Mouse (Mus musculus): ENCODE data around the gene Tas1r3. TPM values are rescaled to one million over a fixed set of nuclear protein-coding genes. Genes with fewer than 3 reads are reported as not detected.
A peak's percentile ranks its signal among the peaks of the same experiment; 100 is the strongest.

Tas1r3 gene
- polyA plus RNA-seq, 1 experiment from 2014 or later = 0.48 TPM

DNA sequence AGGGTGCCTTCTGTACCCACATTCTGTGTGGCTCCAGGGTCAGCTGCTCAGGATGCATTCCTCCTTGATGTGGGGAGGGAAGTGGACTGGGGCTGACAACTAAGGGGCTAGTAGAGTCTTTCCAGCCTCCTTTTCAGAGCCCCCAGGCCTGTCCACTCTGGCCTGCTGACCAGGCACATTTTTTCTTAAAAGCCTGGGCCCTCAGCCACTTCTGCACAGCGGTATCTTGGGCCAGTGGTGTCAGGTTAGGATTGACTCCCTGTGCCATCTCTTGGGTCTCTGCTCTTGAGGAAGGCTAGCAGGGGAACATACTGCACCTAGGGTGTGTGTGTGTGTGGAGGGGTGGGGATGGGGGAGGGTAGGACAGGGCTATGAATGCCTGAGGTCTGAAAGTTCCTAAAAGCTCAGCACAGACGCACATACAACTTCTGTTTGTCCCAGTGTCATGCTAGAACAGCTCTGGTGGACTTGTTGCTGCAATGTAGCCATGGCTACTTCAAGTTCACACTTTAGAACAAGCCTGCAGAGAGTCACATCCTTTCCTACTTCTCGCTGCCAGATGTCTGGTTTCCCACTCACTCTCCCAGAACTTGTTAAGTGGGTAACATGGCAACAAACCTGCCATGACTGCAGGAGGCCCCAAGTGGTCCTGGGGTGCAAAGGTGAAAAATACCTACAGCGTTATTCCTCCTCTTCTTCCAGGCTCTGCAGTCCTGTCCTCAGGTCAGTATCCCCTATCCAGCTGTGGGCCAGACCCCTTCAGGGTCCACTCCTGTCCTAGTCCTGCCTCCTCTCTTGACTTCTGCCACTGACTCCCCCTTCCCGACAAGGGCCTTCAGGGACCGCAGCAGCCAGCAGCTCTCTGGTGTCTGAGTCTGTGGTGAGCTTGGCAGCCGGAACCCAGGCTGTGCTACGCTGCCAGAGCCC, 22.8 kb downstream of the Tas1r3 start:
- H3K4me3 ChIP-seq (ENCODE audit: low read depth, low read length) = peak overlapping the region; percentile 40
- 6% methylated on average over 8 of the region's 8 CpGs for WGBS
- H3K9me3 ChIP-seq (ENCODE audit: control insufficient read depth, low read length) = no peaks in the 10 kb centered on the region
- no peak for DNase-seq (ENCODE audit: low spot score)
- peak overlapping the region; percentile 57 for H3K4me2 ChIP-seq (ENCODE audit: low read depth)
- H3K27ac ChIP-seq (ENCODE audit: low read depth, low read length) = no peak overlapping the region
- H3K9ac ChIP-seq (ENCODE audit: low read length) = peak overlapping the region; percentile 46
- H3K27me3 ChIP-seq (ENCODE audit: control insufficient read depth, insufficient read depth, low read length) = peaks cover 7% of the 10 kb centered on the region
- 0 out of 2 replicates have a peak, but pooled peaks have one; percentile 8 for ATAC-seq (ENCODE audit: insufficient read depth, low FRiP score, low TSS enrichment)
- H3K36me3 ChIP-seq (ENCODE audit: control insufficient read depth, insufficient read depth, low read length) = peaks cover 2% of the 10 kb centered on the region; the same call in 1 of the 2 replicates
- peaks cover 23% of the 10 kb centered on the region for H3K4me1 ChIP-seq (ENCODE audit: control insufficient read depth, insufficient read depth, low read length)

DNA sequence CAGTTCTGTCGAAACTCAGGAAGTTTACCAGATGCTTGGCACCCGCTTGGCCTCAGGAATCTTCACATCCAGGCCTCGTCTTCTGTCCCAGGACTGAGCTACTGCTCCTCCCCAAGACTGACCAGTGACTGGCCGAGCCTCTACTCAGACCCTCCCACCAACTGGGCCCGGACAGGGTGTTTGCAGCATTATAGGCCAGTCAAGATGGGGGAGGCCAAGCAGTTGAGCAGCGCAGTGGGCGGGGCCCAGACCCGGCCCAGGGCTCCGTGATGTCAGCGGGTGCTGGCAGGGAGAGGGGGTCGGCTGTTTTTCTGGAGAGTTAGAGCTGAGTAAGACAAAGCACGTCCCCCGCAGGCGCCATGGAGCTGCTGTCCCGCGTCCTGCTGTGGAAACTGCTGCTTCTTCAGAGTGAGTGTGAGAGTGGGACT, 23.7 kb downstream of the Tas1r3 start, which contains the start of gene Mxra8:
Gene Mxra8 (plus strand): TSS at position 198 of the 428 bp plus-strand sequence.
- Histone ChIP-seq H3K4me3 (ENCODE audit: low read depth, low read length) (peak within 1 kb of the TSS; percentile 40), H3K27ac (ENCODE audit: low read depth, low read length) (no peak within 1 kb of the TSS; the same call in 1 of the 2 replicates), H3K9ac (ENCODE audit: low read length) (peak within 1 kb of the TSS; percentile 46), H3K4me2 (ENCODE audit: low read depth) (peak within 1 kb of the TSS; percentile 57), H3K9me3 (ENCODE audit: control insufficient read depth, low read length) (no peaks in the 10 kb centered on the region), H3K27me3 (ENCODE audit: control insufficient read depth, insufficient read depth, low read length) (peaks cover 7% of the 10 kb centered on the region), H3K4me1 (ENCODE audit: control insufficient read depth, insufficient read depth, low read length) (peaks cover 23% of the 10 kb centered on the region), H3K36me3 (ENCODE audit: control insufficient read depth, insufficient read depth, low read length) (peaks cover 2% of the 10 kb centered on the region; the same call in 1 of the 2 replicates)
- DNase-seq (ENCODE audit: low spot score) (peak; percentile 82), ATAC-seq (ENCODE audit: insufficient read depth, low FRiP score, low TSS enrichment) (peak; percentile 77)
- WGBS = under 1% methylated on average over 16 of the region's 16 CpGs

DNA sequence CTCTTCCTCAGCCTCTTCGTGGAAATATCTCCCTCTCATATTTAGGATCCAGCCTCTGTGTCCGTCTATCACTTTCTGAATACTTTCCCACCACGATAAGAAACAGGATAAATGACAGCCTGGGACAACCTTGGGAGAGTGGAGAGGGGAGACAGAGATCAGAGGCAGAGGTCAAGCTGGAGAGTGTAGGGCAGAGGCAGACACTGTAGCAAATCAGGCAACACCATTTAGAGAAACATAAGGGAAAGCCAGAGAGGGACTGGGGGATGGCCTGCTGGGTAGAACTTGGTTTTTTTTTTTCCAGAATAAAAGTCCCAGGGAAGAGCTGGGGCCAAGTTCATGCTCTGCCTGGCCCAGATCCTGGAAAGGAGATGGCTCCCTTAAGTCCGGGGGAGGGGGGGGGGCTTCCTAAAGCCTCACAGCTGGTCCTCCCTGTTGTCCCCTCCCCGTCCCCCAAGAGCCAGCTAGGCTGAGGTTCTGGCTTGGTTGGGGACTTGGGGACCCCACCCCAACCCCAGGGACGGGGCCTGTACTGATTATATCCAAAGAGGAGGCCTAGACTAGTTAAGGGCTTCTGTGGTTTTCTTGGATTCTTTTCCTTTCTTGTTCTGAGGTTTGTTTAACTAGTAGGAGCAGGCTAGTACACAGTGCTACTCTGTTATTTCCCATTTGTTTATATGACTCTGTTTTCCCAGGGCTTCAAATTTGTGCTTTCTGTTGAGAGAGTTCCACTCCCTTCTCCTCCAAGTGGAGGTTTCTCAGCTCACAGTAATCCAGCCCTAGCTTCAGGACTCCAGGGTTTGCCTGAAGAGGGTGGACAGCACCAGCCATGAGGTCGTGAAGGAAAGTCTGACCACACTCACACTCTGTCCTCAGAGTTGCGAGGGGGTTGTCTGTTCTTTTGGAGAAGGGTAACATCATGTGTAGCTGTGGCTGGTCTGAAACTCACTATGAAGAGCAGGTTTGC, 24.7 kb downstream of the Tas1r3 start:
- no peak overlapping the region for H3K4me3 ChIP-seq (ENCODE audit: low read depth, low read length)
- 54% methylated on average over 8 of the region's 8 CpGs for WGBS

DNA sequence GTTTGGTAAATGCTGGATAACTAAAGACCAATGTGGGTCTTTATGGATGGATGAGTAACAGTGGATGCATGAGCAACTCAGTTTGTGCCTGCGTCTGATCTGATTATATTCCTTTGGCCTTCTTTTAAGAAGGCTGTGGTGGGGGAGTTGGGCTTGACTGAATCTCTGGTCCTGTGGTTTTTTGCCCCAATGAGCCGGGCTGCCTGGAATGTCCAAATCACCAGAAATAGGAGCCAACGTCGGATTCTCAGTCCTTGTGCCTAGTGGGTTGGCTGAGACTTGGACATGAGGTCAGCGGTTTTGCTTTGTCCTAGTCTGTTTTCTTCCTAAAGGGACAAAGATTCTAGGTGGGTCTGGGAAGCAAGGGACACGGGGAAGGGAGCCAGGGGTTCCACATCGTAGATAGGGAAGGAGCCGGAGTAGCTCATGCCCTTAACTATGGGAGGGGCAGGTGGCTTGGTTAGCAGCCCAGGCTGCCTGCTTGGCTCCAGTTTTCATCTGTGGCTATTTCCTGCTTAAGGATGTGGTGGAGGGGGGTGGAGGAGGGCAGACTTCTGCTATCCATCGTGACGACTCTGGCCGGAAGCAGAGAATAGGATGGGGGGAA, 25.7 kb downstream of the Tas1r3 start:
- no peak overlapping the region for H3K27ac ChIP-seq (ENCODE audit: low read depth, low read length)
- H3K4me1 ChIP-seq (ENCODE audit: control insufficient read depth, insufficient read depth, low read length) = peaks cover 25% of the 10 kb centered on the region

More for the DNA sequence above, 24.7 kb downstream of the Tas1r3 start:
- H3K9me3 ChIP-seq (ENCODE audit: control insufficient read depth, low read length) = no peaks in the 10 kb centered on the region
- no peak overlapping the region for H3K27ac ChIP-seq (ENCODE audit: low read depth, low read length)
- no peak overlapping the region for H3K4me2 ChIP-seq (ENCODE audit: low read depth)
- no peaks in the 10 kb centered on the region for H3K36me3 ChIP-seq (ENCODE audit: control insufficient read depth, insufficient read depth, low read length)
- no peak for DNase-seq (ENCODE audit: low spot score)
- no peak overlapping the region for H3K9ac ChIP-seq (ENCODE audit: low read length)
- H3K4me1 ChIP-seq (ENCODE audit: control insufficient read depth, insufficient read depth, low read length) = peaks cover 23% of the 10 kb centered on the region
- H3K27me3 ChIP-seq (ENCODE audit: control insufficient read depth, insufficient read depth, low read length) = peaks cover 7% of the 10 kb centered on the region
- no peak for ATAC-seq (ENCODE audit: insufficient read depth, low FRiP score, low TSS enrichment)

DNA sequence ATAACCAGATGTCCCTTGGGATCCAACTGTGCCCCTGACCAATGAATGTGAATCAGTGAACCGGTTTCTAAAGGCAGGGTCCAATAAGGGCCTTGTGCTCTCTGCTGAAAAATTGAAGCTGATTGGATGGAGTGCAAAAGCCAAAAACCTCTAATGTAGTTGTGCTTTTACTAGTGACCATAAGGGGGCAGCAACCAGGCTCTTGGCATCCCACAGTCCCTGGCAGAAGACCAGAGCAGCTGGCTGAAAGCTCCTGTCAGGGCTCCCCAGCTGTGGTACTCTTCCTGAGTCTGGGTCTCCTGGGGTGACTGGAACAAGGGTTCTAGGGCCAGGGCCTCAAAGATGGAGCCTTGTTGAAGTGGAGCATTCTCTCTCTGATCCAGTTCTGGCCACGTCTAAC, 29.3 kb downstream of the Tas1r3 start:
- Histone ChIP-seq H3K27ac (ENCODE audit: low read depth, low read length) (peak overlapping the region; percentile 30; the same call in 1 of the 2 replicates), H3K36me3 (ENCODE audit: control insufficient read depth, insufficient read depth, low read length) (no peaks in the 10 kb centered on the region), H3K4me1 (ENCODE audit: control insufficient read depth, insufficient read depth, low read length) (peaks cover 7% of the 10 kb centered on the region), H3K27me3 (ENCODE audit: control insufficient read depth, insufficient read depth, low read length) (no peaks in the 10 kb centered on the region), H3K4me3 (ENCODE audit: low read depth, low read length) (no peak overlapping the region), H3K9me3 (ENCODE audit: control insufficient read depth, low read length) (no peaks in the 10 kb centered on the region), H3K9ac (ENCODE audit: low read length) (no peak overlapping the region), H3K4me2 (ENCODE audit: low read depth) (no peak overlapping the region)
- ATAC-seq (ENCODE audit: insufficient read depth, low FRiP score, low TSS enrichment) (peak; percentile 25; the same call in 1 of the 2 replicates), DNase-seq (ENCODE audit: low spot score) (peak; percentile 67)
- 47% methylated on average over 2 of the region's 2 CpGs for WGBS

More for the DNA sequence above, 25.7 kb downstream of the Tas1r3 start:
- WGBS = 87% methylated on average over 11 of the region's 11 CpGs
- H3K9me3 ChIP-seq (ENCODE audit: control insufficient read depth, low read length) = no peaks in the 10 kb centered on the region
- no peak for DNase-seq (ENCODE audit: low spot score)
- no peak overlapping the region for H3K9ac ChIP-seq (ENCODE audit: low read length)
- no peak overlapping the region for H3K4me2 ChIP-seq (ENCODE audit: low read depth)
- no peaks in the 10 kb centered on the region for H3K36me3 ChIP-seq (ENCODE audit: control insufficient read depth, insufficient read depth, low read length)
- peaks cover 7% of the 10 kb centered on the region for H3K27me3 ChIP-seq (ENCODE audit: control insufficient read depth, insufficient read depth, low read length)
- H3K4me3 ChIP-seq (ENCODE audit: low read depth, low read length) = no peak overlapping the region
- ATAC-seq (ENCODE audit: insufficient read depth, low FRiP score, low TSS enrichment) = no peak

DNA sequence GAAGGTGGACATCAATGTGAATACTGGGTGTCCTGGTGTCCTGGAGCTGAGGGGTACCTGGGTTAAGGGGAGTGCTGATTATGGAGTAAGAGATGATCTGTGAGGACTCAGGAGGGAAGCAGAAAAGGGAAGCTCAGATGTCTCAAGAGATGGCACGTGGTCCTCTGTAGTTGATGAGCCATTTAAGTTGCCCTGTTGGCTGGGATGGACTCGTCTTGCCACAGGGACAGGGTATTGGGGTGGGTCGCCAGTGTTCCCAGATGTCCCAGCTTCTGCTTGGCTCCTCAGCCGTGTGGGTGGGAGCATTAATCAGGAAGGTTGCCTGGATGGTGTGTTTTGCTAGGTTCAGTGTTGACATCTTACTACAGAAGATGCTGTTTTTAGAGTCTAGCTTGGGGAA, 29.9 kb downstream of the Tas1r3 start:
- Histone ChIP-seq H3K4me1 (ENCODE audit: control insufficient read depth, insufficient read depth, low read length) (peaks cover 7% of the 10 kb centered on the region), H3K27me3 (ENCODE audit: control insufficient read depth, insufficient read depth, low read length) (no peaks in the 10 kb centered on the region), H3K4me3 (ENCODE audit: low read depth, low read length) (no peak overlapping the region), H3K9ac (ENCODE audit: low read length) (no peak overlapping the region), H3K27ac (ENCODE audit: low read depth, low read length) (no peak overlapping the region), H3K4me2 (ENCODE audit: low read depth) (no peak overlapping the region), H3K36me3 (ENCODE audit: control insufficient read depth, insufficient read depth, low read length) (no peaks in the 10 kb centered on the region), H3K9me3 (ENCODE audit: control insufficient read depth, low read length) (no peaks in the 10 kb centered on the region)
- DNase-seq (ENCODE audit: low spot score) = no peak
- ATAC-seq (ENCODE audit: insufficient read depth, low FRiP score, low TSS enrichment) = no peak
- 87% methylated on average over 4 of the region's 4 CpGs for WGBS

DNA sequence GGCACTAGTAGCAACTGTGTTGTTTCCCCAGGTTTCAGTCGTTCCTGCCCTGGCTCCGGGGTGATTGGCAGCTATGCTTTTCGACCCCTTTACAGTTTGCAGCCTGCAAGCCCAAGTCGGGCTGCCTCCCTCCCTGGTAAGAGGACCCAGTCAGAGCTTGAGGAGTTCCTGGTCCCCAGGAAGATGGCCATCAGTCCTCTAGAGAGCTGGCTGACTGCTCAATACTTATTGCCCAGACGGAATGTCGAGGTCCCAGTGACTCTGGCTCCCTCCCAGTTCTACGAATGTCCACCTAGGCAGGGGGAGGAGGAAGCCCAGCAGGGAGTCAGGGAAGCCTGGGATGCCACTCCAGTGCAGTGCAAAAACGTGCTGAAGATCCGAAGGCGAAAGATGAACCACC, 30.8 kb downstream of the Tas1r3 start:
- ATAC-seq (ENCODE audit: insufficient read depth, low FRiP score, low TSS enrichment) (no peak), DNase-seq (ENCODE audit: low spot score) (no peak)
- Histone ChIP-seq H3K9ac (ENCODE audit: low read length) (peak overlapping the region; percentile 70), H3K9me3 (ENCODE audit: control insufficient read depth, low read length) (no peaks in the 10 kb centered on the region), H3K4me1 (ENCODE audit: control insufficient read depth, insufficient read depth, low read length) (peaks cover 7% of the 10 kb centered on the region), H3K4me3 (ENCODE audit: low read depth, low read length) (peak overlapping the region; percentile 70), H3K27ac (ENCODE audit: low read depth, low read length) (no peak overlapping the region), H3K36me3 (ENCODE audit: control insufficient read depth, insufficient read depth, low read length) (no peaks in the 10 kb centered on the region), H3K27me3 (ENCODE audit: control insufficient read depth, insufficient read depth, low read length) (no peaks in the 10 kb centered on the region), H3K4me2 (ENCODE audit: low read depth) (peak overlapping the region; percentile 99)
- 56% methylated on average over 10 of the region's 10 CpGs for WGBS

DNA sequence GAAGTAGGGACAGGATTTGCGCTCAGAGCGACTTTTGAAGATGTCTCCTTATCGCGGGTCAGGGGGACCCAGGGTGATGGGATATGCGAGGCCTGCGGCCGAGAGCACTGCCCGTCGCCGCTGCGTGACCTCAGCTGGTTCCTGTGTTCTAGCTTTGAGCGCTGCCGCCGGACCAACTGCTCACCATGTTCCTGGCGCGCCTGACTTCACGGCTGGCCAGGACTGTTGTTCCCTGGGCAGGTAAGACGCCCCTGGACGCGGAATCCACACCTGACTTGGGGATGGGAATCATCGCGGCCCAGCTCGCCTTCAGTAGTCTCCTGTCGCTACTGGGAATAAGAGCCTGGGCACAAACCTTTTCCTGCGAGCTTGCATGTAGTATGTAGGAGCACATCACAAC, 31.3 kb downstream of the Tas1r3 start:
- H3K4me2 ChIP-seq (ENCODE audit: low read depth) = peak overlapping the region; percentile 99
- no peaks in the 10 kb centered on the region for H3K9me3 ChIP-seq (ENCODE audit: control insufficient read depth, low read length)
- WGBS = 1% methylated on average over 25 of the region's 25 CpGs
- no peak overlapping the region; the same call in 1 of the 2 replicates for H3K27ac ChIP-seq (ENCODE audit: low read depth, low read length)
- H3K36me3 ChIP-seq (ENCODE audit: control insufficient read depth, insufficient read depth, low read length) = no peaks in the 10 kb centered on the region
- peaks cover 7% of the 10 kb centered on the region for H3K4me1 ChIP-seq (ENCODE audit: control insufficient read depth, insufficient read depth, low read length)
- peak; percentile 28 for ATAC-seq (ENCODE audit: insufficient read depth, low FRiP score, low TSS enrichment)
- H3K4me3 ChIP-seq (ENCODE audit: low read depth, low read length) = peak overlapping the region; percentile 70
- no peak for DNase-seq (ENCODE audit: low spot score)
- H3K9ac ChIP-seq (ENCODE audit: low read length) = peak overlapping the region; percentile 70
- no peaks in the 10 kb centered on the region for H3K27me3 ChIP-seq (ENCODE audit: control insufficient read depth, insufficient read depth, low read length)
